Mouse (Mus musculus): ENCODE results near the gene Hoxb5. TPM values are rescaled to one million over a fixed set of nuclear protein-coding genes. Genes with fewer than 3 reads are reported as not detected.

The Hoxb5 gene
- total RNA-seq, 2 experiments from 2014 or later = 26.5 to 27.8 TPM

DNA sequence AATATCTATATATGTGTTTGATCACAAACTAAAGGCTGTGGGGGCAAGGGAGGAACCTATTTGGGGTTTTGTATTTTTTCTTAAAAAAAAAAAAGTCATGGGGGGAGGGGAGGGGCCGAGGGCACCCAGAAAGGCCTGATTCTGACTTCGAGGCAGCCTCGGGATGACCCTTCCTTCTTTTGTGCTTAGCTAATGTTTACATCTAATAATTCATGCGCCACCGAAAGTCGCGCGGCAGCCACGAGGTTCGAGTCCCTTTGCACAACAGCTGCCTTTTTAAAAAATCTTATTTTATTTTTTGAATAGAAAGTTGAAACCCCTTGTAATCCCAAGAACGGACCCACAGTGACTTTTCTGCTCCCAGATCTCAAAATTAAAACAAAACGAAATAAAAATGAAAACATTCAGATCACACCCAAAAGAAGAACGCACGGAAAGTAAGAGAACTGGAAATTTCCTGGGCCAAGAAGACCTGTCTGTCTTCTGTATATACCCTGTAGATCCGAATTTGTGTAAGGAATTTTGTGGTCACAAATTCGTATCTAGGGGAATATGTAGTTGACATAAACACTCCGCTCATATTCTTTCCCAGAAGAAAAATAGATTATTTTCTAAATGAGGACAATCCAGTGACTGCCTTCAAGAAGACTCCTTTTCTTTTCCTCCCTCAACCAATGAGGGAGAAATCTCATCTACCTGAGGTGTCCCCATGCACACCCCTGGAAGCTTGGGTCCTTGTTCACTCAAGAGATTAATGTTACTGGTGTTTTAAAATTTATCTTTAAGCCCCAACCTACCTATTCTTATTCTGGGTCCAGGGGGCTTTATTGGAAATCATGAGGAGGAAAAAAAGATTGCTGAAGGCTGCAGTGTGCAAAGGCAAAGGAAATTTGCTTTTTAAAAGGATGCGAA is 13.8 kb downstream of the Hoxb5 start:
- no peak for DNase-seq (ENCODE audit: low spot score in 2 of 2)

DNA sequence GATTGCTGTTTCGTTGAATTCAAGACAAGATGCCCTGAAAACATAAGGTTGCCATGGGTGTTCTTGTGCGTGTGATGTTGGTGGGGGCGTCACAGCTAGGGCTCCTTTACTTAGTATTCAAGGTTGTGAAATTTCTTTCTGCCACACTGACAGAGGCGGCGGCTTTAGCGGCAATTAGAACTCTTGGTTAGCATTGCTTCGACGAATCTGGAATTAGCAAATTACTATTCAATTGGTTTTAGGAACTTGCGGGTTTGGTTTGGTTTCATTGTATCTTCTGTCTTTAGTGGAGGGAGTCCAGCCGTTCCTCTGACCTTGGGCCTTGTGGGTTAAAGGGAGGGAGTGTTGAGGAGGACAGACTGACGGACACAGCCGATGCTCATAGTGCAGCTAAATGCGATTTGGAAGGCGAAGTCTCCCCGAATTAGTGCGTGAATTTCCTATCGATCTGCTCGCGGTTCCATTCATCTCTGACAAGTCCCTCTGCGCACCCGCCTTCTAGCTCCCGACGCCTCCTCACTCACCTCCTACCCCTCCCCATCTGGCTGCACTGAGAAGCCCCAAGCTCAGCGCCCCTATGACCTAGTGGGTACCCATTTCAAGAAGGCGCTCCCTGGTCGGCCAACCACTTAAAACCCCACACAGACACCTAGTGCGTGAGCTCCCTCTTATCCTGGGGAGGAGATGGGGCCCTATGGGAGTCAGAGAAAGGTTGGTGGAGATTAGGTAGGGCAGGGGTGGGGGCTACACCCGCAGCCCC is 14.7 kb downstream of the Hoxb5 start, which contains the start of gene Hoxb4:
TSS of gene Hoxb4 (plus strand) at position 660 of the 760 bp plus-strand sequence.
- no peak for DNase-seq (ENCODE audit: low spot score in 2 of 2)

DNA sequence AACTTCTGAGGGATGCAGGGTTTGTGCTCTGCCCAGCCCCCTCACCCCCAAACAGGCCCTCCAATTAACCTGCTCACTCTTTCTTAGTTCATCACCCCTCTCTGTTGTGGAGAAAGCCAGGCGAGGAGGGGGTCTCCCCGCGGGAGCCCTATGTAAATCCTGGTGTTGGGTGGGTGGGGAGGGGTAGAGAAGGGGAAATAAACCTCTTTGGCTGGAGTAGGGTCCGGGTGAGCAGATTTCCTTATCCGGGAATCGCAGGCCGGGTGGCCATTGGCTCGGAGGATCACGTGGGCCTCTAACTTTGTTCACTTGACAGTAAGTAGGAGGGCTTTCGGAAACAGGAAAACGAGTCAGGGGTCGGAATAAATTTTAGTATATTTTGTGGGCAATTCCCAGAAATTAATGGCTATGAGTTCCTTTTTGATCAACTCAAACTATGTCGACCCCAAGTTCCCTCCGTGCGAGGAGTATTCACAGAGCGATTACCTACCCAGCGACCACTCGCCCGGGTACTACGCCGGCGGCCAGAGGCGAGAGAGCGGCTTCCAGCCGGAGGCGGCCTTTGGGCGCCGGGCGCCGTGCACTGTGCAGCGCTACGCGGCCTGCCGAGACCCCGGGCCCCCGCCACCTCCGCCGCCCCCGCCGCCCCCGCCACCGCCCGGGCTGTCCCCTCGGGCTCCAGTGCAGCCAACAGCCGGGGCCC is 15.4 kb downstream of the Hoxb5 start:
- DNase-seq (ENCODE audit: low spot score in 2 of 2) = no peak

DNA sequence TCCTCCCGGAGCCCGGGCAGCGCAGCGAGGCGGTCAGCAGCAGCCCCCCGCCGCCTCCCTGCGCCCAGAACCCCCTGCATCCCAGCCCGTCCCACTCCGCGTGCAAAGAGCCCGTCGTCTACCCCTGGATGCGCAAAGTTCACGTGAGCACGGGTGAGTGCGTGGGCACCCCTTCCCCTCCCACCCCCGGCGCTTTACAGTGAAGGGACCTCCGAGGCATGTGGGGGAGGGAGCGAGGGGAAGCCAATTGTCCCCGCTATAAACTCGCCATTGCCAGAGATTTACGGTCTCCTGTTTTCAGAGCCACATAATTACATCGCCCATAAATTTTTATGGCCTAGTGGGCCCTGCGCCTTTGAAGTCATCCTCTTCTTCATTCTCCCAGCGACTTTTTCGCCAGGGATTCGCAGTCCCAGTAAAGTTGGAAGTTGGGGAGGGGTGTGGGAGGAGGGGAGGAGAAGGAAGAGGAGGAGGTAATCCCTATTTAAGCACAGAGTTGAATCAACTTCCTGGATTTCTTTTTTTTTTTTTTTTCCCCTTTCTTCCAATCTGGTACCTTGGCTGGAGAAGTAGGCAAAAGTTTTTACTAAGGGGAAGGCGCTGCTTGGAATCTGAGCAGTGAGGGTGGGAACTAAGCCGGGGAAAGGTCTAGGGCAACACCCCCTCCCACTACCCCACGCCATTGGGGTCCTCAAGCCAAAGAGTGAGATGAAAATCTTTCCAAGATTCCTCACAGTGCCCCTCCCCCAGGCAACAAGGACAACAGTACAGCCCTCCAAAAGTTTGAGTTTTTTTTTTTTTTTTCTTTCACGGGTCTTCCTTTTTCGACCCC is 16.2 kb downstream of the Hoxb5 start:
- DNase-seq (ENCODE audit: low spot score in 2 of 2) = no peak

DNA sequence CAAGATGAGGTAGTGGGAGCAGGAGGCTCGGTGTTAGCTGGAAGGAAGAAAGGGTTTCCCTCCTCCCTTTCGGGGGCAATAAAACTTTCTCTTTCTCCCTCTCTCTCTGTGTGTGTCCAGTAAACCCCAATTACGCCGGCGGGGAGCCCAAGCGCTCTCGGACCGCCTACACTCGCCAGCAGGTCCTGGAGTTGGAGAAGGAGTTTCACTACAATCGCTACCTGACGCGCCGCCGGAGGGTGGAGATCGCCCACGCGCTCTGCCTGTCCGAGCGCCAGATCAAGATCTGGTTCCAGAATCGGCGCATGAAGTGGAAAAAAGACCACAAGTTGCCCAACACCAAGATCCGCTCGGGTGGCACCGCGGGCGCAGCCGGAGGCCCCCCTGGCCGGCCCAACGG is 16.8 kb downstream of the Hoxb5 start:
- no peak for DNase-seq (ENCODE audit: low spot score in 2 of 2)

DNA sequence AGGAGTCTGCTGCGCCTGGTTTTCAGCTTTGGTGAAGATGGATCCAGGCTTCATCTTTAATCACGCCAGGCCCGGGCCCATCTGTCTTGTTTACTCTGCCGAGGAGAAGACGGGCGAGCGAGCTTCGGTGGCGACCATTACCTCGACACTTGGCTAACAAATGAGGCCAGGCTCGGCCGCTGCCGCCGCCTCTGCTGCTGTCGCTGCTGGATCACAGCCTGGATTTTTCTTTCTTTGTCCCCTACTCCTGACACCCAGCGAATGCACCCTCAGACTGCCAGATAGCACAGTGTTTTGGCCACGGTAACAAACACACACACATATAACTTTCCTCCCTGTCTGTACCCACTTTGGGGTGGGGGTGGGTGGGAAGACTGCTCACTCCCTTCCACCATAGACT is 17.6 kb downstream of the Hoxb5 start:
- no peak for DNase-seq (ENCODE audit: low spot score in 2 of 2)

DNA sequence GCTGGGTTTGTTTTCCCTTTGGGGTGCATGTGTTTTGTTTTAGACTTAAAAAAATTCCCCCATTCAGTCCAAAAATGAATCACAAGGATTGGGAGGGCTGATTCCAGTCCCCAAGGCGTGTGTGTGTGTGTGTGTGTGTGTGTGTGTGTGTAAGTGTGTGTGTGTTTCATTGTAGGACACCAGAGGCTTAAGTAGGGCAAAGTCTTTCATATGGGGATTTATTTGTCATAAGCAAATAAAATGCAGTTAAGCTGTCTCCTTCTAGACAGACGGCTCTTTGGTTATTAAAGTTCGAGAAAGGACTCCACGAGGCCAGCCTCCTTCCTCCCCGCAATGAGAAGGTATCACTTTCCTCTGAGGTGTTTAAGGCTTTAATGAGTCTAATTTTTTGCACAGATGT is 18.7 kb downstream of the Hoxb5 start:
- DNase-seq (ENCODE audit: low spot score in 2 of 2) = no peak

DNA sequence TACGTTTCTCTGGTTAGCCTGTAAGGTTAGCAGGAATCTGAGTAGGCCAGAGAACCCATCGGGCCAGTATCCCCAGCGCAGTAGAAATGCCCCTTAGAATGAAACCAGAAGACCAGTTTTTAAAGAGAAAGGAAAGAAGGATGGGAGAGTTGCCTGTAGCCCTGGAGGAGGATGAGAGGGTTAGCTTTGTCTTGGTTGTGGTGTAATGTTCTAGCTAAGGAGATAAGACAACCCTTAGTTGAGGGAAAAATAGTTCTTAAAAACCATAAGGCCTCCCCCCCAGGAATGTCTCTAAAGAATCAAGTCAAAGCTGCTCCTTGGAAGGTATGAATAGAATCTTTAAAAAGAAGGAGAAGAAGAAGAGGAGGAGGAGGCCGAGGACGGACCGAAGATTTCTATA is 19.6 kb downstream of the Hoxb5 start:
- no peak for DNase-seq (ENCODE audit: low spot score in 2 of 2)

DNA sequence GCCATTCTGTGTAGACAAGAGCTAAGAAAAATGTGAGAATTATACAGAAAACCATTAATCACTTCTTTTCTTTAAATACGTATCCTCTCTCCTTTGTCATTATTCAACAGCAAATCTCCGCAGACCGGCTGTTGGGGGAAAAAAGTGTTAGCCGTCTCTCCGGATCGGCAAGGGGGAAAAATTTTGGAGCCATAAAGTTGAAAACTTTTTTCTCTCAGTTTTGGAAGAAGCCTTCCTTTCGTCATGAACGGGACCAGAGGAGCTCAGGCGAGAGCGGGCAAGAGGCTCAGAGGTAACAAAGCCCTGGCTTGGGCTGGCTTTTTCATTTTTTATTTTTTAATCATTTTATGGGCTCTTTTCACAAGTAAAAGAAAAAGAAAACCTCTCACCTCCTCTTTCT is 20.0 kb downstream of the Hoxb5 start, which contains the start of gene Hoxb3:
TSS of gene Hoxb3 (plus strand) at position 173 of the 400 bp plus-strand sequence.
- no peak for DNase-seq (ENCODE audit: low spot score in 2 of 2)

DNA sequence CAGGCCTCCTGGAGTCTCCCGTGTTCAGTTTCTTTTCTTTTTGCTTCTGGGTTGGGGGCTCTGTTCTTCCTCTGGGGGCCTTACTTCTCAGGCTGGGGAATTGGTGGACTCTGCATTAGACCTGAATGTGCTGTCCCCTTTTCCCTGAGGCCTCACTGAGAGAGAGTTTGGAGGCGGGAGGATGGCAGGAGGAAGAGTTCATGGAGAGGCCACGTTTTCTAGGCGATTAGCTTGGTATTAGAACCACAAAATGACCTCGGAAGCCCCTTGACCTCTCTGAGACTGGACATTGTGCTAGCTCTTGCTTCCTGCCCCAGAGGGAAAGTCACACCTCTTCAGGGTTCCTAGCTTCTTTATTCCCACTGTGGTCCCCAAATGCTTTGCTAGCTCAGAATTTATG is 21.0 kb downstream of the Hoxb5 start:
- no peak for DNase-seq (ENCODE audit: low spot score in 2 of 2)

DNA sequence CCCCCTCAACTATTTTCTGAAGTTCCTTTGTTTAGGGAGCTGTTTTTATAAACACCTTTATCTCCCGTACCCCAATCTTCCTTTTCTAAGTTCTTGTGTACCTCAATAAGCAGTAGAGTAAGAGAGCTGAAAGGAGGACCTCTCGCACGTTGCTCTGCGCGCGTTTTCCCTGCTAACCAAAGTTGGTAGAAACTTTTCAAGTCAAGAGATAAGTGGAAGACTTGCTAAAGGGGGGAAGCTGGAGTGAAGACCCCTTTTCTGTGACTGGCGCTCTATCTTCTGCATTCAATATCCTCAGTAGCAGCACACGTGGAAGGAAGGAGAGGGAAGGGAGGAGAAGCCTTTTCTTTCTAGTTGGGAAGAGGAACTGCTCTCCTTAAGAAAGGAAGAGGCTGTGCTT is 21.8 kb downstream of the Hoxb5 start:
- no peak for DNase-seq (ENCODE audit: low spot score in 2 of 2)

DNA sequence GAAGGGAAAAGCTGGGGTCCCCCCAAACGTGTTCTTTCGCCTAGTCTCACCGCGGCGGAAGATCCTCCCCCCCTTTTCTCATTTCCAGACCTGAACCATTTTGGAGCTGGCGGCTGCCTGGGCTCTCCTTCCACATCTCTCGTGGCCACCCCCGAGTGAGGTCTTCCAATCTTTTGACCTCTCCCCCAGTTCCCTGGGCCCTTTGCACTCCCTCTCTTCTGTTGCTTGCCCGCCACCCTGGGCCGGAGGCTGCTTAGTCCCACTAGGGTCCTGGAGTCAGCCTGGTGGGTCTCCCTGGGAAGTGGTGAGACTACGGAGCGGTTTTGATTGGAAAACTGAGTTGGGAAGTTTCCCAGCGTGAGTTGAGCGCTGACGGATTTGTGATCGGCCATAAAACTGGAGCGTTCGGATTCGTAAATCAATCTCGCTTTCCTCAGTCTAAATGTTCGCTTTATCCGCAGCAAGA is 22.6 kb downstream of the Hoxb5 start:
- DNase-seq (ENCODE audit: low spot score in 2 of 2) = no peak

DNA sequence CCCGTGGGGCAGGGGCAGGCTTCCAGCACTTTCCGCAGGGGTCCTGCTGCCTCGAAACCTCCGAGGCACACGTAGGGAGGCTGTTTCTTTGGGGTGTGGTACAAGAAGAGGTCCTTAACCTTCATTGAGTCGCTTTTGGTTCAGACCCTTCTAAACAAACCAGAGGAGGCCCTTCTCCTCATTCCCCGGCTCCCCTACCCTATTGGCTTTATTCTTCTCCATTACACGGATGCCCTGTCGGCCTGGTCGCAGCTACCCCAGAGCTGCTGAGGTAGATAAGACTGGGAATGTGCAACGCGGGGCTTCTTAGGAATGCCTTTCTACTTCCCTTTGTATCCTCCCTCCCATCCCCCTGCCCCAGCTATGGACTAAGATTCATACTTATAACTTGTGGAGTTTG is 23.6 kb downstream of the Hoxb5 start:
- no peak for DNase-seq (ENCODE audit: low spot score in 2 of 2)

DNA sequence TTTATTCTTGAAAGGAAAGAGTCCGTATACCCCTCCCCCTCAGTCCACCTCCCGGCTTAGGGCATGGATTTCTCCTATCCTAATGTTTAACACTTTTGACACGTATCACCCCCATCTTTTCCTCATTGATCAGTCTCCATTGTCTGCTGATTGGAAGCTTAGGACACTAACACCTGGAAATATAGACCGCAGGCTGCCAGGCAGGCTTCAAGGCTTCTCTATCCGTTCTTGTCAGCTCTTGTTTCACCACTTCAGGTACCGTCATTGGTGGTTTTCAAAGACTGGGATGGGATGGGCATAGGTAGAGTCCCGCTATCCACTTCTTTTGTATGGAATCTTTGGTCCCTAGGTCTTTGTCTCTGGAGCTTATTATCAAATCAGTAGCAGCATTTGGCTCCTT is 24.0 kb downstream of the Hoxb5 start:
- no peak for DNase-seq (ENCODE audit: low spot score in 2 of 2)

DNA sequence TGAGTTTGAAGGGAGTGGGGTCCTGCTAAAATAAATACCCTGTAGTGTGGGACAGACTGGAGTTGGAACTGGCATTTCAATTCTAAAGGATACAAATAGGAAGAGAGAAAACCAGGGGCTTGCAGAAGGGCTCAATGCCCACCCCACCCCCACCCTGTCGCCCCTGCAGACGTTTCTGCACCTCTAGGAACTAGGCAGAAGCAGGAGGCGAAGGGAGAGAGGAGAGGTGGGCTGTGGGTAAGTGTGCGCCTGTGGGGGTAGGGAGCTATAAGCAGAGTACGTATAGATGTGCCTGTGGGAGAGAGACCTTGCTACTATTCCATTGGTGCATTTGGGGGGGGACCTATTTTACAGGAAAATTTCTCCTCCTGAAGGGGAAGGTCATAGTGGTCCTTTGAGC is 24.6 kb downstream of the Hoxb5 start:
- DNase-seq (ENCODE audit: low spot score in 2 of 2) = no peak

DNA sequence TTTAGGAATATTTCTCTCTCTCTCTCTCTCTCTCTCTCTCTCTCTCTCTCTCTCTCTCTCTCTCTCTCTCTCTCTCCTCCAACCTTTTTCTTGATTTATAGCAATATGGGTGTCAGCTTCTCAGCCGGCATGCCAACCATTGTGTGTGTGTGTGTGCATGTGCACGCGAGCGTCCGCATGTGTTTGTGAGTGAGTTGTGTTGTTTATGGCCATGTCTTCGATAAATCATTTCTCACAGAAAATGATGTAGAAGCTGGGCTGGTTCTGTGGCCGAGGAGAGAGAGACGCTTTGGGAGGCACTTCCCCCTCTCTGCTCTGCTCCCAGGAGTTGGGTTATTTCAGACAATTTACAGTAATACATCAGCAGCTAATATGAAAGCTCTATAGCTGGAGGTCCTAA is 25.5 kb downstream of the Hoxb5 start:
- DNase-seq (ENCODE audit: low spot score in 2 of 2) = no peak

DNA sequence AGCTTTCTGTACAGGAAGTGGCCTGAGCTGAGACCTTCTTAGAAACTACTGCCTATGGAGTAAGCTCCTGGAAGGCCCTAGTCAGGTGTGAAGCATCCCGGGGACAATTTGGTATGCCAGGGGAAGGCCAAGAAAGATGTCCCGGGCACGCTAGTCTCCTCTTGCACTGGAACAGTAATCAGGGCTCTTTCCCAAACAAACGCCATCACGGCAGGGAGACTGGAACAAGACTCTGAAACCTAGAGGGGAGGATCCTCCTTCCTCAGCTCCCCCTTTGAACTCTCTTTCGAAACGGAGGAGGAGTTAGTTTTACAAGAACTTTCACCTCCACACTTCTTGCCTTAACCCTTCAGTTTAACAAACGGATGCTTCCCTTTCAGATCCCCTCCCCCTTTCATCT is 29.0 kb downstream of the Hoxb5 start:
- DNase-seq (ENCODE audit: low spot score in 2 of 2) = no peak

DNA sequence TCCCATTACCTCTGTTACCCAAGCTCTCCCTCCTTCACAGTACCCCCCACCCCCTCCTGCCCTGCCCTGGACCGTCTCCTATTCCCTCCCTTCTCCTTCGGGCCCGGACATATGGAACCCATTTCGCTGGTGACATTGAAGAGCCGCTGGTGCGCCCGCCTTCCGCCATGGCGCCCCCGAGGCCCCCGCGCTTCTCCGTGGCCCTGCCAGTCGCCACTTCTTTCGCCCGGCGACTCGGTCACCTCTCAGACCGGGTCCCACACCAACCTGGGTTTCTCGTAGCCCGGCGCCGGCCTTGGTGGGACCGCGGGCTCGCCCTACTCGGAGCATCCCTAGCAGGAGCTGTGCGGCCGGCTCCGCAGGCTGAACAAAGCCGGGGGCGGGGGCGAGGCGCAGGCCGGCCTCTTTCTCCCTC is 29.5 kb downstream of the Hoxb5 start:
- DNase-seq (ENCODE audit: low spot score in 2 of 2) = no peak

DNA sequence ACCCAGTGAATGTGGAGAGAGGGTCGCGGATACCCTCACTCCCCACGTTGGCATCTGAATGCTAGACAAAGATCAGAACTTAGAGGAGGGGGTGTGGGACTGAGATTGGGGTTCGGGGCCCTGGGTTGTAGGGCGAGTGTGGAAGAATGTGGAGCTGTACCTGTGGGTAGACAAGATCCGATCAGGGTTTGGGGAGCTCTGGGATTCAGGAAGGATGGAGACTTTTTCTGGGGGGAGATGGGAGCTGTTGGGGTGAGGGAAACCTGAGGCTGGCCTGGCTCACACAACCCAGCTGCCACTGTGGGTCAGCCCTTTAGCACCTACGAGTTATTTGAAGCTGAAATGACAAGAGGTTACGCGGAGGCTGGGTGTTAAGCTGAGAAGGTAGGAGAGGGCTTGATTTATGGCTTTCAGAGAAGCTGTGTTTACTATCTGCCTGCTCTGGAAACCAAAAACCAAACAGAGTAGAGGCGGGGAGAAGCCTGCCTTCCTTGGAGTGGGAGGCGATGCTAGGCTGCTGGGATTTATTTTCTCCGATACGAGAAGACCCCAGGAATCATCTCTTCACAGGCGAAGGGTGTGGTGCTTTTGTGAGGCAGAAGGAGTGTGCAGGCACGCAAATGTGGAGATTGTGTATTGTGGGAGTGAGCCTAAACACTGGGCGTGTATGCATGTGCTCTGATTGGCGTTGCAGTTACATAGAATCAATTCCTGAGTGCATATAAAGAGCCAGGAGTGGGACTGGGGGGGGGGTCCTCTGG is 30.3 kb downstream of the Hoxb5 start:
- DNase-seq (ENCODE audit: low spot score in 2 of 2) = no peak

DNA sequence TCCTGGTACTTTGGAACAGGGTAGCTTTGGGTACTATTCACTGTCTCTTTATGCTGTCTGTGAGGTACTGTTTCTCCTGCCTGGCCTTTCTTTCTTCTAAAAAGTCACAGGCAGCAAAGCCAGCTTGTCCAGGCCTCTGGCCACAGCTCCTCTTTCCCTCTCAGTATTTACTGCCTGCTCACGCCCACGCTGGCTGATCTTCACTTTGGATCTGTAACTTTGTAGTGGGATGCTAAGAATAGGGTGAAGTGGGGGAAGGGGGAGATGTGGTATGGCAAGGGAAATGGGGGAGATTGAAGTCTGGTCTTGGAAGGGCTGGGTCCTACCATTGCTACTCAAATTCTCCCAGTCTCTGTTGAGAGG is 30.8 kb downstream of the Hoxb5 start:
- DNase-seq (ENCODE audit: low spot score in 2 of 2) = no peak

Data from adrenal gland, postnatal 4 days (tissue).